Mouse (Mus musculus) T-helper 1 cell (primary cell): Measurements from ENCODE around the gene R3hdm2.

Experiments used
- in situ Hi-C: fragments of 300-600 bp; cut with MboI, MseI; formaldehyde crosslinking; loops from one replicate; pipeline ENCODE4 v1.15.1; 2025; ENCODE audit warnings: high pct_unique_total_duplicates

The R3hdm2 gene

DNA sequence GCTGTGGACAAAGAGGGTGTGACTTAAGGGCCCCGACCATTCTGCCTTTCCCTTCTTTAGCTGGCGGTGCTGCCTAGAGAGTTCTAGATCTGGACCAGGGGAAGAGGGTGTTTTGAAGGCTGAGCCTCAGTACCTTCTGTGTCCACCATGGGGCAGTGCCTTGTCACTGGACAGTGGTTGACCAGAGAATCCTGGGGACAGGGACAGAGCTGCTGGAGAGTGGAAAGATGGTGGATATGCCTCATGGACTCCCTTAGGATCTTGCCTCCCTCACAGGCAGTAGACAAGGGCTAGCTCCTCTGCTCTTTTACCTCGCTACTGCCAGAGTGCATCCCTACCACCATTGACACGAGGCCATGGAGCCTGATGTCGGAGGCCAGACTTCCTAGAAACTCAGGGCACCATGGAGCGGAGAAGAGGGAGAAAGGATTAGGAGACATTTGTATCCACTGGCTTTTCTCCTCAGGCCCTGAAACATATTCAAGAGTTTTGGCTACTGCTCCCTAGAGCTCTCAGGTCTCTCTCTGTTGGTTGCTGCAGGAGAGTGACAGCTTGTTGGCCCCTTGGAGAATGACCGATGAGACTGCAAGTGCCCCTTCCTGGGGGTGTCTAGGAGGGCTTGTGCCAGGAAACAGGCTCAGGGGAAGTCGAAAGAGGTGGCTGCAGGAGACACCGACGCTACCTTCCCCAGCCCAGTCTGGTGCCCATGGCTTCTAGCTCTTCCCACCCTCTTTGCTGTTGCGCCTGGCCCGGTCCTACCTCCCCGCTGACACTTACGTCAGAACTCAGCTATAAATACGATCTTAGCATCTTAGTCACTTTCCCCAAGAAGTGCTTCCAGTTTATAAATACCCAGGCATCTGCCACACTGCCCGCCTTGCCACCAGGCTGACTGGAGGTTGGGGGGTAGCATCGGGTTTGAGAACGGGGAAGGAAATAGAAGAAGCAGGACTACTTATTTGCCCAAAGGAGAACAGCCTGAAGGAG lies 25.9 kb upstream of the R3hdm2 start, which contains the start of gene Inhbe:
Gene Inhbe (minus strand): TSS at position 503 of the 987 bp plus-strand sequence.
- in situ Hi-C loops = no loop called here

- in situ Hi-C loops = no loop called here
Measured at GRCm38 (mm10) chr10:127355336-127355735, 24.8 kb upstream of the R3hdm2 start.

GRCm38 (mm10) chr10:127360714-127361113 lies 19.4 kb upstream of the R3hdm2 start:
- in situ Hi-C loops = no loop called here

DNA sequence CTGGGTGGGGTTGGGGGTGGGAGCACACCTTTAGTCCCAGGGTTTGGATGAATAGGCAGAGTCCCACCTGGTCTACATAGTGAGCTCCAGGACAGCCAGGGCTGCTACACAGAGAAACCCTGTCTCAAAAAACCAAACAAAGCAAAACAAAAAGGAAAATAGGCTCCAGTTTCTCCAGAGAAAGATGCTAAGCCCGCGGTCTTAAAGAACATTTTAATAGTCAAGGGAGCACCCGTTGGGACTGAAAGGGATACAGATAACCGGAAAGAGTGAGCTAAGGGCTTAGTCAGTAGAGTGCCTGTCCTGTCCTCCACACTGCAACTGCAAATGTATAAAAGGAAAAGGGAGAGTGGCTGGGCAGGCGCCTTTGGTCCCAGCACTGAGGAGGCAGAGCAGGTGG lies 13.0 kb upstream of the R3hdm2 start:
- in situ Hi-C loops = no loop called here

- in situ Hi-C loops = no loop called here
Measured at GRCm38 (mm10) chr10:127368273-127368672, 11.9 kb upstream of the R3hdm2 start.

DNA sequence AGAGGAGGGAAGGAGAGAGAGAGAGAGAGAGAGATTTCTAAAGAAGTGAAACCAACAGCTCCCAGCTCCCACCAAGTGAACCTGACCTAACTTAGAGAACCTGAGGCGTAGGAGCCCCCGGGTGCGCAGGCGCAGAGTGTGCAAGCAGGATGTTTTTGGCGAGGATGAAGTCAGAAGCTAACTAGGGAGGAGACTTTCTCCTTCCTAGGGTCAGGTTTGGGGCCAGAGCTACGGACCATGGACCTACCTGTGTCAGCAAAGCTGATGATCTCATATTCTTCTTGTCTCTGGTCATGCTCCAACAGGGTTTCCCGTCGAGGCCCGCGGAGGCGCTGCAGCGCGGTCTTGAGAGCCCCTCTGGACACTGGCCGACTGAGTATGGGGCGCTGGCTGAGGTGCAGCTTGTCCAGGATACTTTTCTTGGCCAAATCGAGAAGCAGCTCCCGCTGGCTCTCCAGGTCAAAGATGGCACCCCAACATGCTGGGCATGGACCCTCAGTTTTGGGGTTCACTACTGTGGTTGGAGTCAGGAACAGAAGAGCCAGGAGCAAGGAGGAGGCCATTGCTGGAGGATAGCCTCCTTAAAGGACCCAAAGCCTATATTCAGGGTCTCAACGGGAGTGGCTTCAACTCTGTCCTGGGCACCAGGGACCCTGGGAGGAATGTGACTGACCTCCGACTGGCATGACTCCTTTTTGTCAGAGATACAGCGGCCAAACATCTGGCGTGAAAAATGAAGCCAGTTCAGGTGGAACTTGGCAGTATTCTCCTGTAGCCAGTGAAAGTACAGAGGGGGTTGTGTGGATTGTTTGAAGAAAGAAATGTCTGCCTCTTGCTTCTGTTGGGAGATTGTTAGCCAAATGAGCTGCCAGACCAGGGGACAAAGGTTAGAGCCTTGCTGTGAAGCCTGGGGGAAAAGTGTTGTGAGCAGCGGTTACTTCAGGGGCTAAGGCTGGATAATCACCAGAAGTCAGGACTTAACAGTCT lies 10.0 kb upstream of the R3hdm2 start, which contains the start of gene Inhbc:
Gene Inhbc (minus strand): TSS at position 598 of the 987 bp plus-strand sequence.
- in situ Hi-C loops = no loop called here

DNA sequence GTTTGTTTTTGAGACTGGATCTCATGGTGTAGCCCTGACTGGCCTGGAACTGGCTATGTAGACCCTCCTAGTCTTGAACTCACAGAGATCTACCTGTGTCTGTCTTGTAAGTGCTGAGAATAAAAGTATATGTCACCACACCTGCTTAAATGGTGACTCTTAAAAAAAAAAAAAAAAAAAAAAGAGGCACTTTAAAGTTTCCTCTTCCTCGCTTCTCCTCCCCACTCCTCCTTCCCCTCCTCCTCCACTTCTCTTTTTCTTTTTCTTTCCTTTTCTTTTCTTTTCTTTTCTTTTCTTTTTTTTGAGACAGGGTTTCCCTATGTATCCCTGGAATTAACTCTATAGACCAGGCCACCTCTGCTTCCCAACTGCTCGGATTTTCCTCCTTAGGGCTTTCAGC lies 9.1 kb upstream of the R3hdm2 start:
- in situ Hi-C loops = no loop called here

DNA sequence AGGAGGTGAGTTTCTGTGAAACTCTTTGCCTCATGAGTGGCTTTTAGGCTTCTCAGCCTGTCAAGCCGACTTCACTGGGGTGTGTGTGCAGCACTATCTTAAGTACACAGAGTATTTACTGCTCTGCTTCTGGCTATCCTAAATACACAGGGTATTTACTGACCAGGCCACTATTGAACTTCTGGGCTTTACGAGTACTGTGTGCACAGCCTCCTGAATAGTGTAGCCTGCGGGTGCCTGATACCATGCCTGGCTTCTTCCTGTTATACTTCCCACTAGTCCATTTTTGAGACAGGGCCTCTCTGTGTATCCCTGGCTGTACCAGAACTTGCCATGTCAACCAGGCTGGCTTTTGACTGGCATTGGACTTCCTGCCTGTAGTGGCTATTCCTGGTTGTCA lies 2.4 kb upstream of the R3hdm2 start:
- in situ Hi-C loops = no loop called here

- in situ Hi-C loops = no loop called here
Measured at GRCm38 (mm10) chr10:127379654-127380053, 473 bp upstream of the R3hdm2 start.

GRCm38 (mm10) chr10:127380767-127381742 lies 928 bp downstream of the R3hdm2 start:
- in situ Hi-C loops = no loop called here

DNA sequence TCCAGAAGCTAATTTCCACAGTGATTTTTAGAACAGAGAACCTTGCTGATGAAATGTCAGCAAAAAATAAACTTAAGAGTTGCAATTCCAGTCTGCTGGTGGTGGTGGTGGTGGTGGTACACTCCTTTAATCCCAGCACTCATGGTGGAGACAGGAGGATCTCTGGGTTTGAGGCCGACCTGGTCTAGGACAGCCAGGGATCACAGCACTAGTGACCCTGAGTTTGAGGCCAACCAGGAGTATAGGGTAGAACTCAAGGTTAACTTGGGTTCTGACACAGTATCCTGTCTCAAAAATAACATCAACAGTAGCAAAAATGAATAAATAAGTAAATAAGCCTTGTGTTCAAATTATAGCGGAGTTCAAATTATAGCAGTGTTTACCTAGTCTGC lies 1.6 kb downstream of the R3hdm2 start:
- in situ Hi-C loops = no loop called here

DNA sequence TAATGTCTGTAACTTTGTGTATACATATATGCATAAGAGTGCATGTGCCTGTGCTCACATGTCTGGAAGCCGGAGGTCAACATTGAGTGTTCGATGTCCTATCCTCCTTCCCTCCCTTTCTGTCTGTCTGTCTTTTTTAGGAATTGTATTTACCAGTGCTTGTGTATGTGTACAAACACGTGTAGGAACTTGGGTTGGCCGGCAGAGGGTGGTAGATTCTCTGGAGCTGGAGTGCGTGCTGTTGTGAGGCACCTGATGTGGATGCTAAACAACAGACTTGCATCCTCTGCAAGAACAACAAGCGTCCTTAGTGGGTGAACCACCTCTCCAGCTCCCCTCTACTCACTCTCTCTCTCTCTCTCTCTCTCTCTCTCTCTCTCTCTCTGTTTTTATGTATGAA lies 11.6 kb downstream of the R3hdm2 start:
- in situ Hi-C loops = no loop called here

GRCm38 (mm10) chr10:127404701-127405100 lies 24.6 kb downstream of the R3hdm2 start:
- in situ Hi-C loops = no loop called here

DNA sequence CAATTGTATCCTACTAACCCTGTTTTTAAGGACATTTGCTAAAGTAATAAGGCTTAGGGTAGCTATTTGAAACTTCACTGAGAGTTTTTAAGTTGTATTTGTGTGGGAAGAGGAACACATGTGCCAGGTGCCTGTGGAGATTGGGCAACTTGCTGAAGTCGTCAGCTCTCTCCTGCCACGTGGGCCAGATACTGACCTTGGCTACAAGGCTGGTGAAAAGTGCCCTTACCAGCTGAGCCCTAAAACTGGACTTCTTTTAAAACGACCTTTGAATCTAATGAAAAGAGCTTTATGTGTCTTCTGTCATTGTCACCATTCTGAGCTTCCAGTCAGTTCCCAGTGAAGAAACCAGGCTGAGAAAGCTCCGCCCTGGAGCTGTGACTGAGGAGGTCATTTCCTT lies 27.3 kb downstream of the R3hdm2 start:
- in situ Hi-C loops = no loop called here

DNA sequence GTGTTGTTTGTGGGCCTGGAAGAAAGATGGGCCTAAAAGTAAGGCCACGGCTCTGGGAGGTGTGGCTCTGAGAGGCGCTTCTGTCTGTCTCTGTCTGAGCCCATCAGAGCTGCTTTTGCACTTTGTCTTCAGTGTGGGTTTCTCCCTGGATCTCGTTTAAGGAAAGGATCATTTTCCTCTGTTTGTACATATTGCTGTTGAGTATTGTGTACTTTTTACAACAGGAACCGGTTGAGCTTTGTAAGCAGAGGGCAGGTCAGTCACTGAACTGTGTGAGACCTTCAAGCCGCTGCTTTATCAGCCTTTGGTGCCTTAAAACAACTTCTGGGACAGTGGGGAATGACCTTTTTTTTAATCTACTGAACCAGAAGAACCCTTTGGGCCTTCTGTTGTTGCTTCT lies 32.0 kb downstream of the R3hdm2 start:
- in situ Hi-C loops = no loop called here

GRCm38 (mm10) chr10:127412776-127413175 lies 32.6 kb downstream of the R3hdm2 start:
- in situ Hi-C loops = no loop called here

GRCm38 (mm10) chr10:127413585-127413984 lies 33.5 kb downstream of the R3hdm2 start:
- in situ Hi-C loops = no loop called here

DNA sequence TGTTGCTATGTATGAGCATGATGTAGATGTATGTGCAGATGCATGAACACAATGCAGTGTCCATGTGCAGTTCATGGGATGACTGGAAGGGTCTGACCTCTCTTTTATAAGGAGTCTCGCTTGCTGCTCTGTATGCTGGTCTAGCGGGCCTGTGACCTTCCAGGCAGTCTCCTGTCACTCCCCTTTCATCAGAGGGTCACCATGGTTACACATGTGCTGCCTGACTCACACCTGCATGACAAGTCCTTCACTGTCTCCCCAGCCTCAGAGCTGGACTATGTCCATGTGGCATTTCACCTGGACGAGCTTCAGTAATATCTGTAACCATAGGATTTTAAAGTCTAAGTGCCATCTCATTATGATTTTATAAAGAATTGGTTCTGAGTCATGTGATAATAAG lies 34.0 kb downstream of the R3hdm2 start:
- in situ Hi-C loops = no loop called here

DNA sequence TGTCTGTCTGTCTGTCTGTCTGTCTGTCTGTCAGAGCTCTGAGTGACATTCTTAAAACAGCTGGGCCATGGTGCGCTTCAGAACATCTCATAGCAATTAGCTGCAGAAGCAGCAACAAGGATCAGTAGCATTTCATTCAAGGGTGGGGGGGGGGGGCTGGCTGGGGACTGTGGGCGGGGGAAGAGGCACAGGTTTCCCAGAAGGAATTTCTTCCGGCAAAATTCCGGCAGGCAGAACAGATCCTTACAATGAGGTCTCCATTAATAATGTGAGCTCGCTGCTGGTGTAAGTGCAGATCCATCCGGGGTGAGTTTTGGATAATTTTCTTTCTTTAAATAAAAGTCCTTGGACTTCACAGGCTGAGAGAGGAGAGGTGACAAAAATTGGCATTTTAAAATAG lies 40.0 kb downstream of the R3hdm2 start:
- in situ Hi-C loops = no loop called here

DNA sequence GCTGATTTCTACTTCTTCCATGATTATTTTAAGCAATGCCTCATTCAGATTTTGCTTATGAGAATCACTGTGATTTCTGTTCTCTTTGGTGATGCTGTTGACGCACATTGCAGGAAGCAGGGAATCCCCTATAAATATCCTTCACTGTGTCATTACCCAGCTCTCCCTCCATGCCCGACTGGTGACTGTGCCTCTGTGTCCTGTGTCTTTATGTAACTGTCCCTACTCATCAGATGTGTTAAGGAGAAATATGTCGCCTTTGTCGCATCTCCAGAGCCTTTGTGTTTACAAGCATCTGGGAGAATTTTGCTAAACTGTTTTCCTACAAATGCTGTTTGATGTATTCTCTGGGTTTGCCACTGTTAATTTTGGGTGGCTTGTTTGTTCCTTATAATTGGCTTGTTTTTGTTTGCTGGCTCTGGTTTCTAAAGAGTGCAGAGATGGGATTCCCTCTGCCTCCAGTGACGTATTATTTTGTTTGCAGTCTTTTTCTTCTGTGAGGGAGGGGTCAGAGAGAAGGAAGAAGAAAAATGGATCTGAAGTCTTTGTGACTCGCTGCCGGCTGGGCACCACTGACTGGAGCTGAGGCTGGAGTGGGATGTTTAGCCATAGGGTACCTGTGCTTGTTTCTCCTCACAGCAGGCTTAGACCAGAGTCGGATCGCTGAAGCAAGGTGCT lies 40.7 kb downstream of the R3hdm2 start:
- in situ Hi-C loops = no loop called here
